Mouse (Mus musculus) brain, embryonic 14.5 days (tissue): ENCODE results near the gene Cyth1. TPM values are rescaled to one million over a fixed set of nuclear protein-coding genes. Genes with fewer than 3 reads are reported as not detected.
A peak's percentile ranks its signal among the peaks of the same experiment; 100 is the strongest.

Experiments
- DNase-seq: peaks from one replicate; pipeline ENCODE4 v3.0.0-alpha.2; 2011; ENCODE audit warnings: low read depth
- CTCF ChIP-seq: fragments of 200-500 bp; IDR thresholded peaks from 2 replicates; pipeline ENCODE4 v1.5.1; 2012; ENCODE audit warnings: inconsistent platforms, mild to moderate bottlenecking, moderate library complexity, borderline replicate concordance; ENCODE audit not compliant: insufficient read depth, insufficient read length; ENCODE audit errors: extremely low read depth
- POLR2A ChIP-seq: fragments of 200-500 bp; IDR thresholded peaks from 2 replicates; pipeline ENCODE4 v1.6.1; 2012; ENCODE audit warnings: mild to moderate bottlenecking, inconsistent platforms, borderline replicate concordance; ENCODE audit not compliant: poor library complexity, insufficient read depth, insufficient read length, severe bottlenecking; ENCODE audit errors: extremely low read depth
- polyA plus RNA-seq: library from polyadenylated mRNA; depleted of rRNA; stranded (reverse); fragments of >200 nt; gene quantifications from 2 replicates; pipeline ENCODE4 v1.2.3, GENCODE M21; 2012

The Cyth1 gene
- polyA plus RNA-seq, 1 experiment = 36.8 TPM

- TF ChIP-seq POLR2A (no peak), CTCF (no peak)
- no peak for DNase-seq
Observed at GRCm38 (mm10) chr11:118143731-118144130, 104.7 kb downstream of the Cyth1 start.

- TF ChIP-seq CTCF (no peak), POLR2A (no peak)
- DNase-seq = peak; percentile 36
Observed at GRCm38 (mm10) chr11:118142547-118143165, 105.7 kb downstream of the Cyth1 start.

DNA sequence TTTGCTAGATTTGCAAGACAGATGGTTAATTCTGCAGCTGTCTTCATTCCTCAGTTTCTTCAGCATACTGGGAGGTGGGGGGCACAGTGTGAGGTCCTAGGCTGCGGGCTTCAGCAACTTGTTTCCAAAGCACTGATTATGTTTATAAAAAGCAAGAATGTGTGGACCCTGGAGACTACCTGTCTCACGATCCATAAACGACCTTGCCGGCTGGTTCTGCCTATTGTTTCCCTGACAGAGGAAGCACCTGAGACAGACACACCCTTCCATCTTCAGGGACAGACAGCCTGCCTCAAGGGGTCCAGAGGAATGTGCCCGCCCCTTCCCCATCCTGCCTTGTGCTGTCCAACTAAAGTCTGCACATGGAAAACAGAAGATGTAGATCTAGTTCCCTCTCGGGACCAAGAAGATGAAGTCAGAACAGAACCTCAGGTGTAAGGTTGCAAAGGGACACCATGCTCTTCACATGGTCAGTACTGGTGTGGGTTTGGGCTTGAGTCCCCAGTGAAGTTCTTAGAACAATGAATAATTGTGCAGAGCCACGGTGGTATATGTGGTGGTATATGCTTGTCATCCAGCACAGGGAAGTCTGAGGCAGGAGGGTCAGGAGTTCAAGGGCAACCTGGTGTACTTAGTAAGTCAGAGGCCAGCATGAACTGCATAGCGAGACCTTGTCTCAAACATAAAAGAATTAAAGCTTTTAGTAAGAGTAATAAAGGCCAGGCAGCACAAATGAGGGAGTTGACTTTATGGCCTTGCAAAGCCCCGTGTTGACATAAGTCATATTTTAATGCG is 107.4 kb downstream of the Cyth1 start:
- no peak for DNase-seq
- no peak for TF ChIP-seq POLR2A
- no peak for TF ChIP-seq CTCF

- TF ChIP-seq POLR2A (no peak), CTCF (no peak)
- no peak for DNase-seq
Observed at GRCm38 (mm10) chr11:118138347-118138746, 110.0 kb downstream of the Cyth1 start.

DNA sequence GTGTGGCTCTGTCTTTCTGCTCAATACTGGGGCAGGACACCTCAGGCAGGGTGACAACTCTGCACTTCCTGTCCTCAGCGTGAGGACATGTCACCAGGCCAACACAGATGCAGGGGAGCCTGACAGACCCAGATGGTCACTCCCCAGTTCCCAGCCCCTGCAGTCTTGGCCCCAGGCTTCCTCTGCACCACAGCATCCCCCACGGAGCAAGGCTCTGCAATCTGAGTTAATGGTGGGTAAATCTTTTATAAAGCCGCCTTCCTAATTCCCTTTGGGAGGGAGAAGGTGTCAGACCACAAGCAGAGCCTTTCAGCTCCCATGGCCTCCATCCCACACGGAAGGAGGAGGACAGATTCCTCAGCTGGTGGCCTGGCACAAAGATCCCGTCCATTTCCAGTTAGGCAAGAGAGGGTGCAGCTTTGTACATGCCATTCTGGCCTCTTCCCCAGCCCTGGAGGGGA is 112.2 kb downstream of the Cyth1 start:
- TF ChIP-seq POLR2A = no peak
- no peak for TF ChIP-seq CTCF
- no peak for DNase-seq

DNA sequence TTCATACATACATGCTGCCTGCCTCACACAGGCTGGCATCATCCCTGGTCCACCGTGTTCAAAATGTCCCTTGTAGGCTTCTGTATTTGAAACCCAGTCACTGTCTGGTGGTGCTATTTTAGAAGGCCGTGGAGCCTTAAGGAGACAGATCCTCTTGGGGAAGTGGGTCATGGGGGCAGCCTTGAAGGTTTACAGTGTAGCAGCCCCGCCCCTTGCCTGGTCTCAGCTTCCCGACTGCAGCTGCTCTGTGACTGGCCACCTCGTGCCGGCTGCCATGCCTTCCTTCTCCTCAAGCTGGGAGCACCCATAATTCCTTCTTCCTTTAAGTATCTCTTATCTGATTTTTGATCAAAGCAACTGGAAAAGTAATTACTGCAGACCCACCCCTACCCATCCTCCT is 113.1 kb downstream of the Cyth1 start:
- no peak for TF ChIP-seq POLR2A
- TF ChIP-seq CTCF = no peak
- DNase-seq = no peak

- peak; percentile 91 for DNase-seq
- TF ChIP-seq POLR2A (no peak), CTCF (no peak)
Observed at GRCm38 (mm10) chr11:118133752-118134169, 114.6 kb downstream of the Cyth1 start.

- peak; percentile 42 for DNase-seq
- no peak for TF ChIP-seq POLR2A
- no peak for TF ChIP-seq CTCF
Observed at GRCm38 (mm10) chr11:118133133-118133751, 115.2 kb downstream of the Cyth1 start.

DNA sequence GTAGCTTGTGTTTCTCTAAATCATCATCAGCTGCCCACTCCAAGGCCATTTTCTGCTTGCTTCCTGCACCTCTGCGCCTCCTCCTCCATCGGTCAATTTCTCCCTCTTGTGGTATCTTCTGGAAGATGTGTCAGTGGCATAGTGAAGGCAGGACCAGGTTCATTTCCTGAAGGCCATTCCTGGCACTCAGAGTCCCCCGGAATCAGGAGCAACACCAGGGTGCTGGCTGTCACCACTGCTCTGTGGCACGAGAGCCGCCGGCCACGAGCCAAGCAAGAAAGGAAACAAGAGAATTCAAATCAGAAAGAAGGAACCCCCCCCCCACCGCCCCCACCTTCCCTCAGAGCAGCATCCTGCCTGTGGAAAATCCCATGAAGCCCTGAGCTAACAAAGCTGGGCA is 116.3 kb downstream of the Cyth1 start:
- TF ChIP-seq CTCF = no peak
- no peak for DNase-seq

GRCm38 (mm10) chr11:118130534-118130933 is 117.9 kb downstream of the Cyth1 start, which contains the start of gene Dnah17:
Gene Dnah17, minus strand, starts transcription at chr11:118130634.
- TF ChIP-seq CTCF (no peak), POLR2A (no peak)
- DNase-seq = no peak

GRCm38 (mm10) chr11:118129812-118130211 is 118.6 kb downstream of the Cyth1 start:
- no peak for DNase-seq
- TF ChIP-seq CTCF (no peak), POLR2A (no peak)

DNA sequence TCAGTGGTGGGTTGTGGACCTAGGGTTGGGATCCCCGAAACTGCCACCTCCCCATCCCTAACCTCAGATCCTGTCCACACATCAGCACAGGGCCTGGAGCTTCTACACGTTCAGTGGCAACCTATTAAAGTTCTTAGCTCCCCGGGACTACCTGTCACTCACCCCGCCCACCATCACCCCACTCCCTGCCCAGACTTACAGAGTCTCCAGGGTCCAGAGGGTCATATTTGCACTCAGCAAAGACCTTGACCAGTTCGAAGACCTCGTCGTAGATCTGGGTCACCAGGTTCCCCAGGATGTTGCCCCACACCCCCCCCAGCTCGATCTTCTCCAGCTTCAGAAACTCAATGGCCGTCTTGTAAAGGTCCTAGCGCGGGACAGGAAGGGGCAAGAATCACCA is 126.8 kb downstream of the Cyth1 start:
- no peak for TF ChIP-seq CTCF
- TF ChIP-seq POLR2A = no peak
- no peak for DNase-seq

DNA sequence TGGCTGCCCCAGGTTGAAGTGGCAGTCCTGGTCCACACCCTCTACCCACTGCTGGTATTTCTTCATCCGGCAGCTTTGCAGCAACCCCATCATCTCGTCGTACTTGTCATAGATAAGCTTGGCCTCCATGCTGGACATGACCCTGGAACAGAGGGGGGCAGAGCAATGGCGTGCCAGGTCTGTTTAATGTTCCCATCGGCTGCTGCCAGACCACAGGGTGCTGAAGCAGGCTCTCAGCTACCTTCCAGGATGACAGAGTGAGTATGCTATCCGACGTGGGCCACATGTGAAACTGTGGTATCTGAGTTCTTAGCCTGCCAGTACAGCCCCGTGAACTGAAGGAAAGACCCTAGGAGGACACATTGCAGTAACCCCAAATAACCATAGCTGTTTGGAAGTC is 129.6 kb downstream of the Cyth1 start:
- DNase-seq = no peak
- TF ChIP-seq POLR2A = no peak
- TF ChIP-seq CTCF = no peak
